Mouse (Mus musculus): ENCODE results near the gene Thsd7a.

Thsd7a gene

GRCm38 (mm10) chr6:12503867-12504266 lies 245.3 kb downstream of the Thsd7a start:
- CTCF ChIA-PET = no interaction called here

- CTCF ChIA-PET = no interaction called here
Observed at GRCm38 (mm10) chr6:12500888-12501287, 248.3 kb downstream of the Thsd7a start.

- CTCF ChIA-PET = no interaction called here
Observed at GRCm38 (mm10) chr6:12499866-12500265, 249.3 kb downstream of the Thsd7a start.

GRCm38 (mm10) chr6:12493571-12493970 lies 255.6 kb downstream of the Thsd7a start:
- CTCF ChIA-PET = no interaction called here

GRCm38 (mm10) chr6:12488882-12489281 lies 260.3 kb downstream of the Thsd7a start:
- CTCF ChIA-PET = no interaction called here

GRCm38 (mm10) chr6:12481527-12482163 lies 267.6 kb downstream of the Thsd7a start:
- CTCF ChIA-PET = no interaction called here

- CTCF ChIA-PET = no interaction called here
Observed at GRCm38 (mm10) chr6:12478359-12478758, 270.9 kb downstream of the Thsd7a start.

- CTCF ChIA-PET = no interaction called here
Observed at GRCm38 (mm10) chr6:12470935-12471334, 278.3 kb downstream of the Thsd7a start.

- CTCF ChIA-PET = no interaction called here
Observed at GRCm38 (mm10) chr6:12467339-12468124, 281.7 kb downstream of the Thsd7a start.

- CTCF ChIA-PET = no interaction called here
Observed at GRCm38 (mm10) chr6:12458841-12459240, 290.4 kb downstream of the Thsd7a start.

GRCm38 (mm10) chr6:12457451-12457850 lies 291.8 kb downstream of the Thsd7a start:
- CTCF ChIA-PET = interaction anchor here (0.6 kb wide), 1 partner anchor 270 kb away, joined by 4 read pairs; no protein-coding TSS in a partner anchor

GRCm38 (mm10) chr6:12454876-12455485 lies 294.2 kb downstream of the Thsd7a start:
- CTCF ChIA-PET = no interaction called here

- CTCF ChIA-PET = no interaction called here
Observed at GRCm38 (mm10) chr6:12454132-12454531, 295.1 kb downstream of the Thsd7a start.

- CTCF ChIA-PET = no interaction called here
Observed at GRCm38 (mm10) chr6:12448851-12449250, 300.4 kb downstream of the Thsd7a start.

GRCm38 (mm10) chr6:12445486-12445885 lies 303.7 kb downstream of the Thsd7a start:
- CTCF ChIA-PET = no interaction called here

GRCm38 (mm10) chr6:12439561-12439960 lies 309.6 kb downstream of the Thsd7a start:
- CTCF ChIA-PET = no interaction called here

- CTCF ChIA-PET = no interaction called here
Observed at GRCm38 (mm10) chr6:12419070-12419469, 330.1 kb downstream of the Thsd7a start.

- CTCF ChIA-PET = no interaction called here
Observed at GRCm38 (mm10) chr6:12416976-12417375, 332.2 kb downstream of the Thsd7a start.

GRCm38 (mm10) chr6:12404441-12404840 lies 344.8 kb downstream of the Thsd7a start:
- CTCF ChIA-PET = no interaction called here

GRCm38 (mm10) chr6:12402996-12403395 lies 346.2 kb downstream of the Thsd7a start:
- CTCF ChIA-PET = no interaction called here

GRCm38 (mm10) chr6:12397776-12398522 lies 351.3 kb downstream of the Thsd7a start:
- CTCF ChIA-PET = no interaction called here

GRCm38 (mm10) chr6:12393574-12394380 lies 355.4 kb downstream of the Thsd7a start:
- CTCF ChIA-PET = no interaction called here

Measured in spleen, embryonic (tissue).